Mouse (Mus musculus) brain, embryonic 14.5 days (tissue): ENCODE data around the gene Heatr6.

Experiments
- CTCF ChIP-seq: fragments of 200-500 bp; IDR thresholded peaks from 2 replicates; pipeline ENCODE4 v1.5.1; 2012; ENCODE audit warnings: inconsistent platforms, mild to moderate bottlenecking, moderate library complexity, borderline replicate concordance; ENCODE audit not compliant: insufficient read depth, insufficient read length; ENCODE audit errors: extremely low read depth
- POLR2A ChIP-seq: fragments of 200-500 bp; IDR thresholded peaks from 2 replicates; pipeline ENCODE4 v1.6.1; 2012; ENCODE audit warnings: mild to moderate bottlenecking, inconsistent platforms, borderline replicate concordance; ENCODE audit not compliant: poor library complexity, insufficient read depth, insufficient read length, severe bottlenecking; ENCODE audit errors: extremely low read depth

DNA sequence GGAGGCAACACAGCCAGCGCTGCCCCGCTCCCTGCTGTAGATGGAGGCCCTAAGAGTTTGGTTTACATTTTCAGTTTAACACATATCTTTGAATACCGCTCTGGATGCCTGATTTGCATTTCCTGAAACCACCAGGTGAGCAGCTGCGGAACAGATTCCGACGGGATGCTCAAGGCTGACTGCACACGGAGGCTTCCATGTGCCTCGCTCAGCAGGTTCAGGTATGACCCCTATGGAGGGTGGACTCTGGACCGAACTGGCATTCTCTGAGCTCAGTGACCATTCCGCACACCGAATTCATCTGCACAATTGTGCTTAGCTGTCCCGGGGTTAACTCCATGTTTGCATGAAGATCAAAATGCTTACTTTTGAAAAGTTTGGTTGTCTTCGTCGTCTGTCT, 39.8 kb downstream of the Heatr6 start:
- no peak for TF ChIP-seq POLR2A
- no peak for TF ChIP-seq CTCF
